Mouse (Mus musculus): Measurements from ENCODE around the gene Scp2.
"Not testable (repeated sequence)": the region's sequence is repeated elsewhere in the genome, so short reads cannot be mapped to it uniquely, and the experiment has no call there.

Scp2 gene

DNA sequence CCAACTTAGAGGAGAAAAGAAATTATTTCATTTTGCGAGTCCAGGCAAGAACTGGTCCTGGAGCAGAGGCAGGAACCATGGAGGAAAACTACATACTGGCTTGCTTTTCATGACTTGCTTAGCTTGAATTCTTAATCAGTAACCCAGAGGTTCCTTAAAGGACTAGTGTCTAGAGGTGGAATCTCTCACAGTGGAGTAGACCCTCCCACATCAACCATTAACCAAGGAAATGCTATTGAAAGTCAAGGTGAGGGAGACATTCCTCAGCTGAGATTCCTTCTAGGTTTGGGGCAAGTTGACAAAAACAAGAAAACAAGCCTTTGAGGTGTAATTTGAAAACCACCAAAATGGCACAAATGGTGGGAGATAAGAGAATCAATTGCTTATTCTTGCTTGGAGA lies at the start of gene Scp2:
Scp2 (minus strand) TSS at position 119 of the 400 bp plus-strand sequence.
- DNase-seq = no peak

DNA sequence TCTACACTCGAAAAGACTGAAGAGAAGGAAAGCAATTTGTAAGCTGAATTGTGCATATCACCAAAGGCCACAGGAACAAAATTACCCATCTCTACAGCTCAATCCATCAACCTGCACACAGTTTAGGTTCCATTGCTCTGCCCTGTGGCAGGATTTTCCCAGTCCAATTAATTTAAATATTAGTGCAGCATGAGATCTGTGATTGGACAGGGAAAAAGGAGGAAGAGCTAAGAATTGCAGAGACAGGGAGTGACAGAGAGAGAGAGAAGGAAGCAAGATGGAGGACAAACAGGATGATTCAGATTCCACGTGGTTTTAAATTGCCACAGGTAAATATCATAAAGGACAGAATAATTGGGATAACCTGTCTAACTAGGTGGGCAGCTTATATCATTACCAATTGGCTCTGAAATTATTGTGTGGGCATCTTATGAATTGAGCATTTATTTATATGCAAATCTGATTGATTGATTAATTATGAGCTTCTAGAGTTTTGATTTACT lies 48.1 kb upstream of the Scp2 start:
- no peak for DNase-seq

DNA sequence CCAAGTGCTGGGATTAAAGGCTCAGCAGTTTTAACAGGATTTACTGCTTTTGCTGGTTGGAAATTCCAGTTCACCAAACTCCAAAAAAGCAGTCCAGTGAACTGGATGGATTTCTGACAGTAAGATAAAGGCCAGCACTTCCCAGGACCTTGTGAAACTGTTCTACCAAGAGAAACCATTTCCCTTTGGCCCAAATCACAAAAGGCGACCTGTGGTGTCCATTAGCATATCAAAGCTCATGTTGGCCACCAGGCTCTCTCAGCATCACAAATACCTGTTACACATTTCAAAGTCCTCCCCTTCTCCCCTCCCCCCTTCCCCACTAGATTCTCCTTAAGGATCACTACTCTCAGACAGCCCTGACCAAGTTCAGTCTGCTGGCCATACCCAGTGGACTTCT lies 37.5 kb upstream of the Scp2 start:
- DNase-seq = no peak

DNA sequence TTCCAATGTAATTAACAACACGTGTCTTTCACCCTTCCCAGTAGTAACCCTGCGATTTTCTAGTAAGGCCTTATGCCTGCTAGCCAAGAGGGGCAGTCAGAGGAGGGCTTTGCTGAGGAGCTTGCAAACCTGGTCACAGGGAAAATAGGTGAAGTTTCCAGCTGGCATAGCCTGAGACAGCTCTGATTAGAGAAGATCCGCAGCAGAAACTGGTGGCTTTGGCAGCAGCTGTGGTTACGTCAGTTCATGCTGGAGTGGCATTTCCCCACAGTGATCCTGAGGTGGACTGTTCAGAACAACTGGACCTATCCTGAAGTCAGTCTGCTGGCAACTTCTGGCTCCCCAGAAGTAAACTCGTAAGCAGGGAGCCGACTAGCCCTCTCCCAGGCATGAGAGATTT lies 23.3 kb upstream of the Scp2 start:
- no peak for DNase-seq

- no peak for DNase-seq
Observed at GRCm38 (mm10) chr4:108166874-108167273, 22.1 kb upstream of the Scp2 start.

DNA sequence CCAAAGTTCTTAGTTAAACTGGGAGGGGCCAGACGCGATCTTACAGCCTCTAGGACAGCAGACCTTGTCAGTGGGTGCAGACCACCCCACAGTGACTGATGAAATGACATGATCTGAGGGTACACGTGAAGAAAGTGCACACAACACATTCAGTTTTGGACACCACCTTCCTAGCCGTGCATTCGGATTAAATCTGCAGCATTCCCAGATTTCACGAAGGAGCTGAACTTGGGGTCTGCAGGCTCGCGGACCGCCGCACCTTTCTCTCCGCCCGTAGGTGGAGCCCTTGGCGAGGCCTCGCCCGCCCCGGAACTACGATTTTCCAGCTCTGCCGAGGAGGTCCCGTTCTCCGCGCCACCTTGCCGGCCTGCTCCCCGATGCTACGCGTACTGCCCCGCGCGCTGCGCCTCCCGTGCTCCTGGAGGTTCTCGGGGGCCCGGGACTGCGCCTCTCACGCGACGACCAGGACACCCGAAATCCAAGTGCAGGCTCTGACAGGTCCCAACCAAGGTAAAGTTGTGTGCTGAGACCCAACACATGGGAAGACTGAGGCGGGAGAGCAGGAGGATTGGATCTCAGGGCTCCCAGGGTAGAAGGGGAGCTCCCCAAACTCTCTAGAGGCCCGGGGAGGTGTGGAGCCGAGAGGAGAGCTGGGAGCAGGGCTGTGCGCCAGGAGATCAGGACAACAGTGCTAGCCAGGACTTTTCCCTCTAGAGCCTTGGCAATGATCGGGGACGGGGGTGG lies 20.5 kb upstream of the Scp2 start, which contains the start of gene Echdc2:
Echdc2 (plus strand) TSS at position 286 of the 744 bp plus-strand sequence.
- DNase-seq = peak; percentile 59 to 66

- no peak for DNase-seq
Observed at GRCm38 (mm10) chr4:108163291-108163690, 18.5 kb upstream of the Scp2 start.

GRCm38 (mm10) chr4:108161936-108162335 lies 17.1 kb upstream of the Scp2 start:
- DNase-seq = no peak

GRCm38 (mm10) chr4:108155141-108155540 lies 10.3 kb upstream of the Scp2 start:
- DNase-seq = not testable (repeated sequence)

DNA sequence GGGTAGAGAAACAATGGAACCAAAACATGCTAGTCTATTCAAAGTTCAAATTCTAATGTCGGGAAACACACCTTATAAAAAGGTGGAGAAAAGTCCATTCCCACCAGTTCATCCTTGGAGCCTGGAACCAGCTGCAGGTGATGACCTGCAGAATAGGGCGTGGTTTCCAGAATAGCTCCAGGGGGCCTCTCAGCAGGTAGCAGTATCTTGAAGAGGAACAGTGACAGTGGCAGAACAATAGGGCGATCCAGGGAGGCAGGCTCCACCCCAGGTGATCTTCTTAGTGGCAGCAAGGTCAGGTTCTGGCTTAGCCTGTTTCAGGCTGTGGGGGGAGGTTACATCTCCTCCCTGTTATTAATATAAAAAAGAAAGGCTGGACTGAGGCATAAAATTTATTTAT lies 756 bp upstream of the Scp2 start:
- not testable (repeated sequence) for DNase-seq

DNA sequence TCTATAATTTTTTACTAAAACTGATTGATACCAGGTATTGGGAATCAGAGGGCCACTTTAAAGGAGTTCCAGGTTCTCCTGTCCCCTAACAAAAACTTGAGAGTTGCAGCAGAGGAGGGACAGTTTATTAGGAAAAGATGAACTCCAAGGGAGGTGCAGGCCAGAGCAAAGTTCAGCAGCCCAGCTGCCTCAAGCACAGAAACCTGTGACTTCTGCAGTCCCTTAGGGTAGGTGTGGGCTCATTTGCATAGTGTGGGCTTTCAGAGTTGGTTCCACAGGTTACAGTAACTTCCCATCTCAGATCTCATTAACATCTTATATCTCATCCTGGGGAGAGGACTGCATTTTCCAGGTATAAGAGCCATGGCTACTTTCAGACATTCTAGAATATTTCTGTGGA lies 1.0 kb downstream of the Scp2 start:
- DNase-seq = no peak

DNA sequence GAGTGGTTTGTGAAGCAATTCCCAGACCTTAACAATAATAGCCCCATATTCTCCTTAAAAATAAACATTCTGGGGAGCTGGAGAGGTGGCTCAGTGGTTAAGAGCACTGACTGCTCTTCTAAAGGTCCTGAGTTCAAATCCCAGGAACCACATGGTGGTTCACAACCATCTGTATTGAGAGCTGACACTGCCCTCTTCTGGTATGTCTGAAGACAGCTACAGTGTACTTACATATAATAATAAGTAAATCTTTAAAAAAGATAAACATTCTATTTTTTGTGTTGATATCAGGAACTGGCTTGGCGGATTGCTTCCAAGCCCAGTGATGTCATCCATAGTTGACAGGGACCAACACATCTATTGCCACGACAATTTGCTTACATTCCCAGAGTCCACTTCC lies 1.6 kb downstream of the Scp2 start:
- not testable (repeated sequence) for DNase-seq

GRCm38 (mm10) chr4:108136938-108137337 lies 7.9 kb downstream of the Scp2 start:
- DNase-seq = no peak

- DNase-seq = no peak
Observed at GRCm38 (mm10) chr4:108130452-108130851, 14.3 kb downstream of the Scp2 start.

DNA sequence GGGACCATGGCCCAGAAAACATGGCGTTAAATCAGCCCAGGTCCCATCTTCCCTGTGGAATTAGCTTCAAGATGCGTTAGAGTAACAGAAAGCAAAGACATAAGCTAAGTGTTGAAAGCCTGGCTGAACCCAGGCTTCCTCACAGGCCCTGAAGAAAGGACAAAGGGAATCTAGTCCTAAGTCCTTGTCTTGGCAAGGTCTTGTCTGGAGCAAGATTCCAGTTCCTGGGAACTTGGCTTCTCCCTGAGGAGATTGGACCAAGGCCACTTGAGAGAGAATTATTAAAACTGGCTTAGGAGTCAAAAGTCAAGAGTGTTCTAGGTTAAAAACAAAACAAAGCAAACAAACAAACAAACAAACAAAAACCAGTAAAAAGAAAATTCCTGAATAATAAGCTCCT lies 16.5 kb downstream of the Scp2 start:
- DNase-seq = no peak

GRCm38 (mm10) chr4:108127516-108127915 lies 17.3 kb downstream of the Scp2 start:
- no peak for DNase-seq

- DNase-seq = no peak
Observed at GRCm38 (mm10) chr4:108126260-108126659, 18.5 kb downstream of the Scp2 start.

DNA sequence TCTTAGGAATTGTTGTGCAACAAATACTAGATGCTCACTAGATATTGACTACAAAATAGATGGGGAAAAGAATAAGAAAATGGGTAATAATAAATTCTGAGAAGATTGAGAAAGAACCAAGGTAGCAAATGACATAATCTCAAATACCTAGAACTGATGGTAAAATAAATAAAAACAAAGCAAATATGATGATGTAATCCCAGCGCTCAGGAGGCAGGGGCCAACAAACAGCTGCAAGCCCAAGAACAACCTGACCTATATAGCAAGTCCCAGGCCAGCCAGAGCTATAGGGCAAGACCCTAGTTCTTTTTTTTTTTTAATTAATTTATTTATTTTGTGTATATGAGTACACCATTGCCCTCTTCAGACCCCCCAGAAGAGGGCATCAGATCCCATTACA lies 20.7 kb downstream of the Scp2 start:
- DNase-seq = no peak

DNA sequence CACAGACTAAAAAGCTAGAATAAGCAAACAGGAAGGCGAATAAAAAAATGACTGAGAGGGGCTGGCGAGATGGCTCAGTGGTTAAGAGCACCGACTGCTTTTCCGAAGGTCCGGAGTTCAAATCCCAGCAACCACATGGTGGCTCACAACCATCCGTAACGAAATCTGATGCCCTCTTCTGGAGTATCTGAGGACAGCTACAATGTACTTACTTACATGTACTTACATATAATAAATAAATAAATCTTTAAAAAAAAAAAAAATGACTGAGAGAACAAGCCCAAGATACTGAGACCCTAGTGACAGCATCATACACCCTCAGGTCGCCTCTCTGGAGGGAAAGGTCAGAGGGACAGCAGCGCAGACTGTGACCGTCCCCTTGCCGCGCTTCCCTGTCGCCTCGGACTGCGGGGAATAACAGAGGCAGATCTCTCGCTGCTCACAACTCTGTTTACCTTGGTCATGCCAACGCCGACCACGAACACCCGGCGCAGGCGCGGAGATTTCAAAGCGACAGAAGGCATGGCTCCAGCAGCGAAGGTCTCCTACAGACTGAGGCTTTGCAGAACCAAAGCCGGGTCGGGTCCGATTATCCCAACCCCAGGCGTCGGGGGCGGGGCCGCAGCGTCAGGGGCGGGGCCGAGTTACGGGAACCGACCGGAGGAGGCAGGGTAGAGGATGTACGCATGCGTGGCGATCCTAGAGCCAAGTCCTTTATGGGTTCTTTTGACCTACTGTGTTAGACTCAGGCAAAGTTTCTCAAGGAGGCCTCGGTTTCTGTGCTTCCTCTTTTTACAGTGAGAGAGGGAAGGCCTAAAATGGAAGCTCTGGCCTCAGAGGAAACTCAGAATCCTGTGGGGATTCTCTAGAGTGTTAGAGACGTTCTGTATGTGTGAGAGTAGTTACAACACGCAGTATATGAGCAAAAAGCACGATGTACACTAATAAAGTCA lies 26.6 kb downstream of the Scp2 start:
- peak; percentile 96 to 97 for DNase-seq

GRCm38 (mm10) chr4:108117488-108117887 lies 27.3 kb downstream of the Scp2 start:
- DNase-seq = peak in 1 of 2 experiments; percentile 19

DNA sequence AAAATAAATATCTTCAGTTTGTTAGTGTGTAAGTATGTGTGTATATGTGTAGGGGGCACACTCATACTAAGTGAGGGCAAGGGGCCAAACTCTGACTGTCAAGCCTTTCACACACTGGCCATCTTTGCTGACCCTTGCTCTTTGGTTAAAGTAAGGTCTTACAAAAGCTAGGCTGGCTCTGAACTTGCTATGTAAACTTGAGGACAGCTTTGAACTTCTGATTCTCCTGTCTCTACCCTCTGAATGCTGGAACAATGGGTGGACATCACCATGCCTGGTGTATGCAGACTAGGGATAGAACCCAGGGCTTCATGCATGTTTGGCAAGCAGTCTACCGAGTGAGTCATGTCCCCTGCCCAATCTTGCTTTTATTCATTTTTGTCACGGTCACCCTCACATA lies 28.3 kb downstream of the Scp2 start:
- no peak for DNase-seq

DNA sequence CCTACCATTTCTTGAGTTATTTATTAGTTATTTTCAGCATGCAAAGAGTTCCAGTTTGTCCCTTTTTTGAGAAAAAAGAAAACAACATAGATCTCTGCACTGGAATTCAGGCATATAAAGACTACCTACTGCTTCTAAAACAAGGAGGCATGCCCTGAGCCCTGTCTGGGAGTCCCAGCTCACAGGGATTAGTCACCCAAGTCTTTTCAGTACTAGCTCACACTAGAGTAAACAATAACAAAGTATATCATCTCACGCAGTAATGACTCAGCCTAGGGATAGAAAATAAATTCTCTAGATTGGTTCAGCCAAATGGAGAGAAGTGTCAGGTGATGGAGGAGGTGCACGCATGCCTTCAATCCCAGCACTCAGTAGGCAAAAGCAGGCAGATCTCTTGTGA lies 34.1 kb downstream of the Scp2 start:
- no peak for DNase-seq

DNA sequence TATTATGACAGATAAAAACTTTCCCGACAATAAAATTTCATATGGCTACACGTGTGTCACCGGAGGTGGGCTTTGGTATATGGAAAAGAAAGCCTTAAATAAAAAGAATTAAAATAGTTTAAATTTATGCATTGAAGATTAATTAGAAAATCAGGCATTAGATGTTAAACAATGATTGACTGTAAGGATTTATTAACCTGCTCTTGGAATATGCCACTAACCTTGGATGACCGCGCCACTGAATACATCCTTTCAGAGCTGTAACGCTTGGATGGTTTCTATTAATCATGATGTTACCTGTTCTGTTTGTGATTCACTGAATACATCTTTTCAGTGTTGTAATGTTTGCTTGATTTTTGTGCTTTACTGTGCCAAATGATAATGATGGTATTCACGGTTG lies 35.1 kb downstream of the Scp2 start:
- DNase-seq = no peak

DNA sequence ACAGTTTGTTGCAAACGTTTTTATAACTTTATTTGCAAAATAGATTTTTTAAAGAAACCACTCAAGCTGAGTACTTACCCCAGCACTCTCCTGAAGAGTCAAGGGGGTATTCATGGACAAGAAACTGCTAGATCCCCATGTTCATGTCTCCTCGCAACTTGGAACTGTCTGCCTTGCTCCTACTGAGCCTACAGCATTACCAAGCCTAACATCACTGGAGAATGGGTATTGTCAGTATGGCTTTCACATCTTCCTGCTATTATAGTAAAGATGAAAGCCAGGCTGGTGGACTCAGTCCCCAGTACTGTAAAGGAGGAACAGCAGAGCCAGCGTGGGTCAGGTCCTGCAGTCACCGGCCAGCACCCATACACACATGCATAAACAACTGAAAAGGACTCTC lies 48.5 kb downstream of the Scp2 start, which contains the start of gene Podn:
Podn (minus strand) TSS at position 101 of the 400 bp plus-strand sequence.
- DNase-seq = no peak
